Mouse (Mus musculus) erythroblast, embryonic 14.5 days (primary cell): ENCODE data around the gene Hddc3.

Experiments
- GATA1 ChIP-seq: IDR thresholded peaks from 2 replicates; pipeline ENCODE4 v1.6.1; 2012; ENCODE audit warnings: low read length, inconsistent platforms, mixed read lengths
- TAL1 ChIP-seq: IDR thresholded peaks from 3 replicates; pipeline ENCODE4 v1.6.1; 2012; ENCODE audit warnings: low read length, inconsistent platforms, mixed read lengths

- no peak for TF ChIP-seq GATA1
- no peak for TF ChIP-seq TAL1
Observed at GRCm38 (mm10) chr7:80373352-80373751, 30.4 kb downstream of the Hddc3 start.
